Mouse (Mus musculus): ENCODE data around the gene Ebf1. TPM values are rescaled to one million over a fixed set of nuclear protein-coding genes. Genes with fewer than 3 reads are reported as not detected.

Ebf1 gene
- total and polyA plus RNA-seq, 3 experiments = 0.04 TPM; not detected in 2

GRCm38 (mm10) chr11:44784255-44785029, 167.3 kb downstream of the Ebf1 start:
- Histone ChIP-seq H3K4me1 (ENCODE audit: control insufficient read depth in 1 of 2, insufficient read depth in 2 of 2, low read length in 2 of 2) (no peaks in the 10 kb centered on the region), H3K27ac (ENCODE audit: control insufficient read depth, low read depth, low read length) (no peak overlapping the region), H3K79me2 (ENCODE audit: control insufficient read depth, insufficient read depth, low read length, poor library complexity) (no peaks in the 10 kb centered on the region), H3K36me3 (ENCODE audit: control insufficient read depth in 1 of 2, insufficient read depth in 2 of 2, low read length in 2 of 2) (no peaks in the 10 kb centered on the region), H3K9ac (ENCODE audit: control insufficient read depth, low read depth, low read length, poor library complexity, severe bottlenecking) (no peak overlapping the region), H3K4me3 (ENCODE audit: control insufficient read depth in 1 of 2, insufficient read depth in 1 of 2, low read depth in 2 of 2, low read length in 2 of 2) (no peak overlapping the region), H3K27me3 (ENCODE audit: control insufficient read depth in 1 of 2, insufficient read depth in 2 of 2, low read length in 2 of 2) (no peaks in the 10 kb centered on the region; a peak in 1 of 4 replicates), H3K9me3 (replicated peaks; ENCODE audit: insufficient read depth, low read length) (no peaks in the 10 kb centered on the region)
- DNase-seq (ENCODE audit: low read depth, low spot score) = no peak
- no peak for TF ChIP-seq EP300 (IDR thresholded peaks at IDR 0.05; ENCODE audit: low read depth in 1 of 2, low read length in 2 of 2)
- TF ChIP-seq UBTF (IDR thresholded peaks at IDR 0.05; ENCODE audit: borderline replicate concordance, insufficient read depth, low read depth, low read length) = no peak
- TF ChIP-seq USF2 (IDR thresholded peaks at IDR 0.05; ENCODE audit: borderline replicate concordance in 1 of 2, insufficient read depth in 1 of 2, low read depth in 1 of 2, low read length in 2 of 2) = no peak
- TF ChIP-seq BHLHE40 (IDR thresholded peaks at IDR 0.05; ENCODE audit: borderline replicate concordance, low read depth, low read length) = no peak
- no peak for TF ChIP-seq CHD1 (IDR thresholded peaks at IDR 0.05; ENCODE audit: low read depth, low read length)
- no peak for TF ChIP-seq MAFK (IDR thresholded peaks at IDR 0.05; ENCODE audit: borderline replicate concordance, low read depth, low read length)
- no peak for TF ChIP-seq RCOR1 (IDR thresholded peaks at IDR 0.05; ENCODE audit: low read depth, low read length)
- TF ChIP-seq GATA1 (IDR thresholded peaks at IDR 0.05; ENCODE audit: low read depth, low read length) = no peak
- TF ChIP-seq TBP (IDR thresholded peaks at IDR 0.05; ENCODE audit: low read depth, low read length) = no peak
- TF ChIP-seq TCF12 (IDR thresholded peaks at IDR 0.05; ENCODE audit: low read depth, low read length) = no peak
- no peak for TF ChIP-seq KAT2A (conservative IDR thresholded peaks at IDR 0.05; ENCODE audit: low read depth, low read length)
- no peak for TF ChIP-seq MAX (IDR thresholded peaks at IDR 0.05; ENCODE audit: low read length)
- no peak for TF ChIP-seq ZC3H11A (IDR thresholded peaks at IDR 0.05; ENCODE audit: low read depth, low read length)
- TF ChIP-seq SMC3 (IDR thresholded peaks at IDR 0.05; ENCODE audit: low read depth, low read length) = no peak

- no peak overlapping the region for H3K27ac ChIP-seq (ENCODE audit: control insufficient read depth, low read depth, low read length)
- no peaks in the 10 kb centered on the region for H3K4me1 ChIP-seq (ENCODE audit: control insufficient read depth in 1 of 2, insufficient read depth in 2 of 2, low read length in 2 of 2)
- H3K9me3 ChIP-seq (replicated peaks; ENCODE audit: insufficient read depth, low read length) = no peaks in the 10 kb centered on the region
- H3K4me3 ChIP-seq (ENCODE audit: control insufficient read depth in 1 of 2, insufficient read depth in 1 of 2, low read depth in 2 of 2, low read length in 2 of 2) = no peak overlapping the region
- H3K36me3 ChIP-seq (ENCODE audit: control insufficient read depth in 1 of 2, insufficient read depth in 2 of 2, low read length in 2 of 2) = no peaks in the 10 kb centered on the region
- TF ChIP-seq MEF2A (IDR thresholded peaks at IDR 0.05; ENCODE audit: extremely low read depth, insufficient replicate concordance, low read depth, low read length, poor library complexity, severe bottlenecking) = no peak
- no peak for TF ChIP-seq ETS1 (IDR thresholded peaks at IDR 0.05; ENCODE audit: low read depth, low read length)
- TF ChIP-seq KAT2A (conservative IDR thresholded peaks at IDR 0.05; ENCODE audit: low read depth, low read length) = no peak
- no peak for TF ChIP-seq HCFC1 (IDR thresholded peaks at IDR 0.05; ENCODE audit: low read depth, low read length)
- TF ChIP-seq POLR2AphosphoS2 (IDR thresholded peaks at IDR 0.05; ENCODE audit: low read length) = no peak
- TF ChIP-seq POLR2A (IDR thresholded peaks at IDR 0.05; ENCODE audit: control insufficient read depth in 1 of 2, insufficient read depth in 1 of 2, low read depth in 1 of 2, low read length in 2 of 2, poor library complexity in 1 of 2) = no peak
- no peak for TF ChIP-seq ZC3H11A (IDR thresholded peaks at IDR 0.05; ENCODE audit: low read depth, low read length)
- TF ChIP-seq TAL1 (IDR thresholded peaks at IDR 0.05; ENCODE audit: low read length) = no peak
- no peak for TF ChIP-seq BHLHE40 (IDR thresholded peaks at IDR 0.05; ENCODE audit: borderline replicate concordance, low read depth, low read length)
- no peaks in the 10 kb centered on the region; a peak in 1 of 4 replicates for H3K27me3 ChIP-seq (ENCODE audit: control insufficient read depth in 1 of 2, insufficient read depth in 2 of 2, low read length in 2 of 2)
- H3K9ac ChIP-seq (ENCODE audit: control insufficient read depth, low read depth, low read length, poor library complexity, severe bottlenecking) = no peak overlapping the region
- H3K79me2 ChIP-seq (ENCODE audit: control insufficient read depth, insufficient read depth, low read length, poor library complexity) = no peaks in the 10 kb centered on the region
- no peak for DNase-seq (ENCODE audit: low read depth, low spot score)
Measured at GRCm38 (mm10) chr11:44785063-44785462, 167.9 kb downstream of the Ebf1 start.

Measured in MEL (cell line).